Mouse (Mus musculus) ES-CJ7 (cell line): Measurements from ENCODE around the gene Lrrc46.

Source experiments
- DNase-seq: peaks from one replicate; pipeline ENCODE4 v3.0.0; 2011; ENCODE audit warnings: low read depth, low spot score

Gene Lrrc46

DNA sequence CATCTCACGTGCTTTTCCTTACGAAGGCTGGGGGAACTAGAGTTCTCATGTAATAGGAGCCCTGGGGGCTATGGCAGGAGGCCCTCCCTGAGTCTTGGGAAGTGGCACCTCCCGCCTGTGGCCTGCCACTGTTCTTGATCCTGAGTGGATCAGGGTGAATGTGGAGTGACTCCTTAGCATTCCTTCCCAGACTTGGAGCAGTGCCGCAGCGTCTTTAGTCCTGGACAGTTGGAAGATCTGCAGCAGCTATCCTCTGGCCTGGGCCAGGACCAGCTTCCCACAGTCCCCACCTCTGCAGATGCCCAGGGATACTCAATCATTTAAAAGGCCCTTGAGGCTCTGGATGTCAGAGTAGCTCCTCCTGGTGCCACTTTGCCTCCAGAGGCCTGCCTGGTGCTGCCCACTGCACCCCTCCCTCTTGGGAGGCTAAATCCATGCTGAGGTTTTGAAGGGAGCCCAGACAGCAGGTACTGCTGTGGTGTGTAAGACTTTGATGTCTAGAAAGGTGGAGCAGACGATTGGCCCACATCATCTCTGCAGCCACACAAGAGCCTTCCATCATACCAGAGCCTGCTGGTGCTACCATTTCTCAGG, 8.4 kb upstream of the Lrrc46 start:
- no peak for DNase-seq

DNA sequence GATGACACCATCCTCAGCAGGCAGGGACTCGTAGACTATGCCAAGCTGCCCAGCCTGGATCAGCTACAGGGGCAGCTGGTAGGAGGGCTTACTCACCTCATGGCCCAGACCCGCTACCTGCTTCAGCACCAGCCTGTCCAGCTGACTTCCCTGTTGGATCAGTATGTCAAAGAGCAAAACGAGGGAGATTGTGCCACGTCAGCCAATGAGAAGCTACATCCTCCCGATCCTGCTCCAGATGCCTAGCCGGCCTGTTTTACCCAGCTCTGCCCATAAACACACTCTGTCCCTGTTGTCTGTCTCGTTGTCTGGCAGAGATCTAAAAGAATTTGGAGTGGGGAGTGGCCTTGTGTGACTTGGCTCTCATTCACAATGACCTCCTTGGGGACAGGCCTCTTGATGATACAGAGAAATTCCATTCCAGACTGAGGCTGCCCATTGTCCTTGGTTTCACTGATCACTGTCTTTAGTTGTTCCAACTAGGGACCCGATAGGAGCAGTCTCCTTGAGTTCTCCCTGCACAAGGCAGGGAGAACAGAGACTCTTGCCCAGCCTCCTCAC, 7.0 kb upstream of the Lrrc46 start:
- DNase-seq, result no peak

DNA sequence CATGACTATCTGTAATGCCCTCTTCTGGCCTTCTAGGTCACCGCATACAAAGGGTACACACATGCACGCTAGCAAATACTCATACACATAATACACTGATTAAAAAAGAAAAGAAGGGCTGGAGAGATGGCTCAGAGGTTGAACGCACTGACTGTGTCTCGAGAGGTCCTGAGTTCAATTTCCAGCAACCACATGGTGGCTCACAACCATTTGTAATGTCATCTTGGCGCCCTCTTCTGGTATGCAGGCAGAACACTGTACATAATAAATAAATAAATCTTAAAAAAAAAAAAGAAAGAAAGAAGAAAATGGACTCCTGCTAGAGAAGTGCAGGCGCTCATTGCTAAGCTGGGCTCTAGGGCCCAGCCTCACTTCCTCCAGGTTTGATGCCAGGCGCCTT, 4.7 kb upstream of the Lrrc46 start:
- DNase-seq, result peak; percentile 79

DNA sequence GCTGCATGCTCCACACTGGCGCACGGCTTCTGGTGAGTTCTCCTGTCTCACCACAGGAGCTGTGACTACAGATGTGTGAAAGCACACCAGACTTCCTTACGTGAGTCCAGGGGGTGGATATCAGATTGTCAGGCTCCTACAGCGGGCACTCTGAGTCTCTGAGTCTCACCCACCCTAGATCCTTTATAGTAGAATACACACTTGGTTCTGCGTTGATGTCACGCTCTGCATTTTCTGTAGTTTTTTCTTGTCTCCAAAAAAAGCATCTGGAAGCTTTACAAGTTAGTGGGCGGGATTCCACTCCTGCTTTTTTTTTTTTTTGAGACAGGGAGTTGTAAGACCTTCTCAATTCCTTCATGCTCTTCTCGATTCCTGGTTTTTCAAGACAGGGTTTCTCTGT, 3.7 kb upstream of the Lrrc46 start:
- DNase-seq, result no peak

DNA sequence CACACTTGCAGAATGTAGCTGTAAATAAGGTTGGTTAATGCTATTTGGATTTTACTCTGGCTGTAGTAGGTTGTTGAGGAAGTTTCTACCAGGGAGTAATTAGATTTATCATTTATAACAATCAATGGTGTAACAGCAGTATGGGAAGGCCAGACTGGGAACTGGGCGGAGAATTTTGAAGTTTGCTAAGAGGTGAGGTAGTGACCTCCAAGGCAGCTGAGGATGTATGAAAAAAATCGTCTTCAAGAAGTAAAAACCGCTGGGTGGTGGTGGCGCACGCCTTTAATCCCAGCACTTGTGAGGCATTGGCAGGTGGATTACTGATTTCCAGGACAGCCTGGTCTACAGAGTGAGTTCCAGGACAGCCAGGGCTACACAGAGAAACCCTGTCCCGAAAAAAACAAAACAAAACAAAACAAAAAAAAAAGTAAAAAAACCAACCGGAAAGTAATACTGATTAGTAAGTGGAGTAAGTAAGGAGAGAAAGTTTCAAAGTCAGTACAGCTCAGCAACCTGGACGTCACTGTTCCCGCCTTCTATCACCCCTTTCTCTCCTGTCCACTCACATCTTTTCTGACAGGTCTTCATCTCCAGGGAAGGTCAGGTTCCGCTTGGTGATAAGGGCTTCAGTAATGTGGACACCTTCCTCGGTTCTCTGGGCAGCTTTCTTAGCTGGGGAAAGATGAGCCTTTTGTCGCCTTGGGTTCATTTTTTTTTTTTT, 746 bp downstream of the Lrrc46 start:
- DNase-seq, result no peak

DNA sequence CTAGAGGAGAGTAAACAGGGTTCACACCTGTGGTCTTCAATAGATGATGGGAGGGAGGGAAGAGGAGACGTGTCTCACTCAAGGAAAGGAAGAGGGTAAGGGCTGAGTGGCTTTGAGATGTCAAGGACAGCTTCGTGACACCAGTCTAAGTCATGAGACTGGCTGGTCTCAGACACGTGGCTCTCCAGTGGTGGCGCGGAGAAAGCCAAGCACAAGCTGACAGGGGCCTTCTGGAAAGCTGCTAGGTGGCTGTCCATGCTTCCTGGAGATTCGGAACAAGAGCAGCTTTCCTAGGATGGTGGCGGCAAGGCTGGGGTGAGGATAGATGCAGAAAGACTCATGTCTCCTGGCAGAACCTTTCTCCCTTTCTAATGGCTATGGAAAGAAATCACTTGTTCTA, 2.3 kb downstream of the Lrrc46 start:
- DNase-seq, result no peak

DNA sequence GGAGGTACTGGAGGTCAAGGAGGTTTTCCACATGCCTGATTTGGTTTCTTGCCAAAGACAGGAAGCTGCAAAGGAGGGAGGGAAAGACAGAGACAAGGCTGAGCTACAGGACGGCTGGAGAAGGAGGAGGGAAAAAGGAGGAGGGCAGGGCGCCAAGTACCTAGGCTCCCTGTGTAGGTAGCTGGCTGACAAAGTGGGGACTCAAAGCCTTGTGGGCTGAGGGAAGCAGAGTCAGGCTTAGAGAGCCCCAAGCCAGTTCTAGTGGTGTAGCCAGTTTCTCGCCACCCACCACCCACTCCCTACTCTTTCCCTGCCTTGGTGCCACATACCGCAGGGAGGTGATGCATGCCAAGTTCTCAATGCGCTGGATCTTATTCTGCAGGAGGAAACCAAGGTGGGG, 5.1 kb downstream of the Lrrc46 start:
- no peak for DNase-seq

DNA sequence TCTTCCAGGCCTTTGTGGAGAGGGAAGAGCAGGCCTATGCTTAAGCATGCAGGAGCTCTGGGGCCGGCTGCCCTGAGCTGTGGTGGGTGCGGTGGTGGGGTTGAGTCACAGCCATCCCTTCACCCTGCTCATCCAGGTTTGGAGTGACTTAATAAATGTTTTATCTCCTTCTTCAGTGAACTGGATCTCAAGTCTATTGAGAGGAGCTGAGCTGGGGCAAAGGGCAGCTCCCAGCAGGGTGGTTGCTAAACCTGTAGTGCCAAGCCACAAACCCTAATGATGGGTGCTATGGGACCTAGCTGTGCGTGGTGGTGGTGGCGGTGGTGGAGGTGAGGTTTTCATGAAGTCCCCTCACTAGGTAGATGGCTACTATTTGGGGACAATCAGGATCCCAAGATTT, 7.4 kb downstream of the Lrrc46 start:
- DNase-seq, result no peak

DNA sequence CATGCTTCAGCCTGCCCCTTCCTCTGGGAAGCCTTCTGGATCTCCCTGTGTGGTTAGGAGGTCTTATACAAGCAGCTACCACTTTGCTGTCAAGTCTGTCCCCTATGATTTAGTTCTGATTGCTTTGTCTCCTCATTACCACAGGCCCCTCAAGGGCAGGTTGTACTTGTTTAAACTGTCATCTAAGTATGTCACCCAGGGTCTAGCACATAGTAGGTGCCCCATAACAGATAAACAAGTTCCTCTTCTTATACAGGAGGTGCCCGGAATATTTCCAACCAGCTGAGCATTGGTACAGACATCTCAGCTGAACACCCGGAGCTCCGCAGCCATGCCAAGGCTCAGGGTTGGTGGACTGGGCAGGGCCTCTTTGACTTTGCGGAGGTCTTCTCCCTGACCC, 8.7 kb downstream of the Lrrc46 start:
- no peak for DNase-seq

DNA sequence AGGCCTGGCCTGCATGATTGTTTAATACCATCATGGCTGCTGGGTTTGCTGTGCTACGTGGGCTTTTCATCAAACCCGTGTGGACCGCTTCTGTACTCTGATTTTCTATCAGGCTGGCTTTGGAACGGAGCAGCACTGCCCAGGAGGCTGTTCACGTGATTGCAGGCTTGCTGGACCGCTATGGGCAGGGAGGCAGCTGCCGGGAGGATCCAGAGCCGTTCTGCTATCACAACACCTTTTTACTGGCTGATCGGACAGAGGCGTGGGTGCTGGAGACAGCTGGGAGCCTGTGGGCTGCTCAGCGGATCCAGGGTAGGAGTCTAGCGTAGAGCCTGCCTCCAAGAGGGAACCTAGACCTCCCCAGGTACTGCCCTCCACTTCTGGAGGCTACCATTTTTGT, 9.2 kb downstream of the Lrrc46 start:
- DNase-seq, result no peak

DNA sequence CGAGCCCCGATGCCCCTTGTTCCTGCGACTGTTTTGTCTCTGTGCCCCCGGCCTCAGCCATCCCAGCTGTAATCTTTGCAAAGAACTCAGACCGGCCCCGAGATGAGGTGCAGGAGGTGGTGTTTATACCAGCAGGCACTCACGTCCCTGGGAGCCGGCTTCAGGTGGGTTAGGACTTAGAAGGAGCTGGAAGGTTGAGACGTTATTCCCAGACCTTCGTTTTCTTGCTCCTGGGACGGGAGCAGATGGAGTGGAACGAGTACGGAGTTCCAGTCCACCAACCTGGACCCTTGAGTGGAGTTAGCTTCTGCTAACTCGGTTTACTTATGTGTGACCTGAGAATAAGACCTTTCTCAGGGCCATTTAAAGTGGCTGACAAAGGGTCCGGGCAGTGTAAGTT, 10.8 kb downstream of the Lrrc46 start:
- no peak for DNase-seq

DNA sequence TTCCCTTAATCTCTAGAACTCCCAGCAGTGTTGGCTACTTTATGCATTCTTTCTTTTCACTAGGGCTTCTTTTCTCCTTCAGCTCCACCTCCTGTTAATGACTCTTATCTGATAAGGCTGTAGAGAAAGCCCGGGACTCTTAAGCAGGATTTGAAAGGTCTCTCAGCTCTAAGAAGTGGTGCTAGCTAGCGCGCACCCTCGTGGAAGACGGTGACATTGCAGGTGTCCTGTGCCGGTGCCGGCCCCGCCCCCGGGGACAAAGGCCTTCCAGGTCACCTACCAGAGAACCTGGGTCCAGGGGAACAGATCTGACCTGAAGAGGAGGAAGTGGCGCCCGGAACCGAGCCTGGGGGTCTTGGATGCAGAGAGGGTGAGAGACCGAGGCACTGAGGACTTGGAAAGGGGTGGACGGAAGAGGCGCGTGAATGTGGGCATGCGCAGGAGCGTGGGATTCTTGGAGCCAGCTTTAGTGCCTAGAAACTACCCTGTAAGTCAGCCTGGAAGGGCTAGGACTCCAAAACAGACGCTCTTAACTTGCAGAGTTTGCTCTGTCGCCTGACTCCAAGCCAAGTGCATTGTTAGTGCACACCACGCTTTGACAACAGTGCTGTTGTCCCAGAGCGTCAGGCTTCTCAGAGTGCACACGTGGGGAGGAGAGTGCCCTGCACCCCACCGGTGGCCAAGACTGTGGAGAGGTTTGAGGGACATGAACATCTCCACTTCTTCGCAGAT, 11.4 kb downstream of the Lrrc46 start, which contains the start of gene Scrn2:
Scrn2 (plus strand) TSS at position 253 of the 732 bp plus-strand sequence.
- peak; percentile 92 for DNase-seq

DNA sequence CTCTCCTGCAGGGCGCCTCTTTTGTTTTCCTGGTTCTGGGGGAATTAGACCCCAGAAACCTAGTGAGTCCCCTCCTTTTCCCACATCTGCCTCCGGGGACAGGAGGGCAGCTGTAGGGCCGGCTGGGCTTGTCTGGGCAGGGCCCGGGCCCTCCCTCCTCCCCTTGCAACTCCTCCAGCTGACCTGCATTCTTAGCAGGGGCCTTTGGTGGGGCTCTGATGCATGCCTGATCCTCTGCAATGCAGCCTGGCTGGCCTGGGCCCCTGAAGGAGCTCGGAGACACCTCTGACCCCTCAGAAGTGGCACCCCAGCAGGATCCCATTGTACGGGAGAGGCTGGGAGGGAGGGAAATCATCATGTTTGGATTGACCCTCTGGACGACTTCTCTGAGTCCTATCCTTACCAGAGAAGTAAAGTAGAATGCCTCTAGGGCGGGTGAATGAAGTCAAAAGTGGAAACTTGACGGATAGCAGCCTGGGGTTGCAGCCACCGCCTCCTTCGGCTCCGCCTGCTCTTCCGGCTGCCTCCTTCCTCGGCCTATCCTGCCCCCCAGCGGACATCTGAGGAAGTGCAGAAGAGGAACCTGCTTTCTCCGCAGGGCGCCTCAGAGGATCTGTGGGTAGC, 15.4 kb downstream of the Lrrc46 start:
- DNase-seq, result peak; percentile 92

DNA sequence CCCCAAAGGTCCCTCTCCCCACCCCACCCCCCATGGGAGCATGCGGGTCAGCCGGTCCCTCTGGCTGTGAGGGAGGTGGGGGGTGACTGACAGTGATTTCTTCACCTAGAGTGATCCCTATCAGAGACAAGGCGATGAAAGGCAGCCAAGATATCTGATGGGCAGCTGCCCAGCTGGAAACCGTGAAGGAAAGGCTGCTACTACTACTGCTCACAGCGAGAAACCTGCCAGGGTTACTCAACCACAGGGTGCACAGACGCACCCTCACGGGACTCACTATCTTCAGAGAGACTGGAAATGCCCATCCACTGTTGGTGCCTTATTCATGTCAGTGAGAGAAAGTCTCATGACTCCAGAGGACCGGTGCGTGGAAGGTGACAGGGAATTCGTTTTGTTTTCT, 16.2 kb downstream of the Lrrc46 start:
- no peak for DNase-seq

DNA sequence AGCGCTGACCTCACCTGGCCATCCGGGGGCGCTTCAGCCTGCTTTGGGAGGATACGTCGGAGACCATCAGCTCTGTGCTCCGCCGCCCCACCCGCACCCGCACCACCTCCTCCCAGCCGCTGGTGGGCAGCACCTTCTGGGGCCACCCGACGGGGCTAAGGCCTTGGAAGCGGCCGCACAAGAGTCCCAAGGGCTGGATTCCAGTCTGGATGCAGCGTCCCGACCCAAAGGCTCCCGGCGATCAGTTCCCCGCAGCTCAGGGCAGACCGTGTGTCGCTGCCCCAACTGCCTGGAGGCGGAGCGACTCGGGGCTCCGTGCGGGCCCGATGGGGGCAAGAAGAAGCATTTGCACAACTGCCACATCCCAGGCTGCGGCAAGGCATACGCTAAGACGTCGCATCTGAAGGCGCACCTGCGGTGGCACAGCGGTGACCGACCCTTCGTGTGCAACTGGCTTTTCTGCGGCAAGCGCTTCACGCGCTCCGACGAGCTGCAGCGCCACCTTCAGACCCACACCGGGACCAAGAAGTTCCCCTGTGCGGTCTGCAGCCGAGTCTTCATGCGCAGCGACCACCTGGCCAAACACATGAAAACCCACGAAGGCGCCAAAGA, 19.2 kb downstream of the Lrrc46 start:
- DNase-seq, result peak; percentile 93

DNA sequence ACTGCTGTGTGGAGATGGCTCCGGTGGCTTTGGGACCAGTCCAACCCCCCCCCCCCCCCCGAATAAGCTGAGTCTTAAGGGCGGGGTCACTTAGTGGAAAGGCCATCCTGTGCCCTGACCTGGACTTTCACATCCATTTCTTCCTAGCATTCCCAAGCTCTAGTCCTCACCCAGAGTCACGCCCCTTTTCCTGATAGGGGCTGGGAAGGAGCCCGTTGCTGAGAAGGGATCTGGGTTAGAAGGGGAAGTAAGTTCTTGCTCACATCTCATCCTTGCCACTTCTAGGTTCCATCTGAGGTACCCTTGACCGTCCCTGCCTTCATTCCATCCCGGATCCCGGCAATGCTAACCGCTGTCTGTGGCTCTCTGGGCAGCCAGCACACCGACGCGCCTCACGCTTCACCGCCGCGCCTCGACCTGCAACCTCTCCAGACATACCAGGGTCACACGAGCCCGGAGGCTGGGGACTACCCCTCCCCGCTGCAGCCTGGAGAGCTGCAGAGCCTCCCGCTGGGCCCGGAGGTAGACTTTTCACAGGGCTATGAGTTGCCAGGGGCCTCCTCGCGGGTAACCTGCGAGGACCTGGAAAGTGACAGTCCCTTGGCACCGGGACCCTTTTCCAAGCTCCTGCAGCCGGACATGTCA, 20.0 kb downstream of the Lrrc46 start:
- peak; percentile 53 for DNase-seq

DNA sequence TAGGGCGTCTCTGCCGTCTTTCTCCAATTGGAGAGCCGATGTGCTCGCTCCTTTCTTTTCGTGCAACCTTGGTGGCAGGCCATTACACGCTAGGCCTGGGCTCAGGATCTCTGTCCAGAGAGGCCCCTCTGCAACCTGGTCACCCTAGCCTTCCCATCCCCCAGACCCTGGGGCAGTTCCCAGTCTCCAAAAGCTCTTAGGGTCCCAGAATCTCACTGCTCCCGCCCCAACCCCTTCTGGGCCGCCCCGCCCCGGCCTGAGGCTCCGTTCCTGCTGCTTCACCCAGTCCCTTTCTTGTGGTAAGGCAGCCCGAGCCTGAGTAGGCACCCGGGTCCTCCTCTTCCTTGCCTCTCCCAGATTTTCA, 21.9 kb downstream of the Lrrc46 start:
- DNase-seq, result no peak

DNA sequence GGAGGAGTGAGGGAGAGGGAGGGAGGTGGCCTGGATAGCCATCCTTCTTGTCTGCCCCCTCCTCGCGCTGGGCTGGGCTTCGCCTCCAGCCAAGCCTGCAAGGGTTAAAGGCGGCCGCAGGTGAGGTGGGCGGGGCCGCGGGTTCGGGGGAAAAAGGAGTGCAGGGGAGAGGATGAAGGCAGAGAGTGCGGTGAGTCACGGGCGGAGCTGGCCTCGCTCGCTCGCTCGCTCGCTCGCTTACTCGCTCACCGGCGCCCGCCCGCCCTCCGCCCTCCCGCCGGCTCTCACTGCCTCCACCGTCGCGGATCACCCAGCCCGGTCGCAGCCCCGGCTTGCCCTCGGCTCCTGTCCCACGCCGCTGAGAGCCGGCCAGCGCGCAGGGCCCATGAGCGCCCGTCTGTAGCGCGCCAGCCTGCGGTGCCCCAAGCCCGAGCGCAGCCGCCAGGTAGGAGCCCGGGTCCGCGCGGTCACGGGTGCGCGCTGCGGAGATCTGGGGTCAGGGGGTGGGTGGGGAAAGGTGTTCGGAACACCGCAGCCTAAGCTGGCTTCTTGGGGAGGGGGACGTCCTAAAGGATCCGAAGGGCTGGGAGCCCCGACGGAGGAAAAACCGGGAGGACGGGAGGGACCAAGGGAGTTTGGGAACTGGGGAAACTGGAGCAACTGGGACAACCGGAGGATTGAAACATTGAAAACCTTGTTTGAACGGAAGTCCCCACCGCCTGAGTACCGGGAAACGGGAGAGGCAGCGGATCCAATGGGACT, 22.4 kb downstream of the Lrrc46 start:
- DNase-seq, result peak; percentile 75

DNA sequence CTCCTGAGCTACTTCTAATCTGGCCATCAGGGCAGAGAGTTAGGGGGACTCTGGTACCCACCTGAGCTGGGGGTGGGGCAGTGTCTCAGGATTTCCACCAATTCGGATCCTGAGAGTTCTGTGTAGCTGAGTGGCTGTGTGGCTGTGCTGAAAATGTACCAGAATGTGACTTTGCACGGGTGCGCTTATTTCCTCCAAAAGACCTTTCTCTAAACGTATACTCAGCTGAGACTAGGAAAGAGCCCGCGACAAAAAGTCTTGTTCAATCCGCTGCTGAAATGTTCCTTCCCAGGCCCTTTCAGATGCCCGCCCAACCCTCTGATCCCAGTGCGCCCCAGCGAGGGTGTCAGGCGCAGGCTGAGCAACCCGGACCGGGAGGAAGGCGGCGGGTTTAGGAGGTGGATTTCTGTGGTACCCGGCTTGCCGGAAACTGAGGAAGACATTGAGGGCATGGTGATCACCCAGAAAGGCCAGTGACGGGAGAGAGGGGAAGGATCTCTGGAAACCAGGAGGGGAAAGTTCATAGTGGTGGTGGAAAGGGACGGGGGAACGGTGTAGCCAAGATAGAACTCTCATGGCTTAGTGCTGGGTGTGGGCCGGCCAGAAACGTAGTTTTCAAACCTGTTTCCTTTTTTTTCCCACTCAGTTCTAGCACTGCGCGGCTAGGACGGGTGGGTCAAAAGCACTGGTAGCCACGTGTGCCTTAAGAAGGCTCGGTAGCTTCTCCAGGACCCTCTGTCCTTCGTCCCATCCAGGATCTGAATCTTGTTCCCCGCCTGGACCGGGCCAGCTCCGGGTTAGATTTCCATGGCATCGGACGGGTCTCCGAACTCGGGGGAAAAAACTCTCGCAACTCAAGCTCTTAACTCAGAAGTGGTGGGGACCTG, 23.3 kb downstream of the Lrrc46 start:
- no peak for DNase-seq
